Mouse (Mus musculus): ENCODE measurements around the gene Gsk3b. TPM values are rescaled to one million over a fixed set of nuclear protein-coding genes. Genes with fewer than 3 reads are reported as not detected.

Gene Gsk3b
- polyA plus RNA-seq (2014; fragmentation: Illumina TruSeq; extraction: RNeasy Lipid Tissue Mini Kit (QIAGEN cat#74804); ENCODE audit: low read depth, low replicate concordance) = 58.1 TPM

DNA sequence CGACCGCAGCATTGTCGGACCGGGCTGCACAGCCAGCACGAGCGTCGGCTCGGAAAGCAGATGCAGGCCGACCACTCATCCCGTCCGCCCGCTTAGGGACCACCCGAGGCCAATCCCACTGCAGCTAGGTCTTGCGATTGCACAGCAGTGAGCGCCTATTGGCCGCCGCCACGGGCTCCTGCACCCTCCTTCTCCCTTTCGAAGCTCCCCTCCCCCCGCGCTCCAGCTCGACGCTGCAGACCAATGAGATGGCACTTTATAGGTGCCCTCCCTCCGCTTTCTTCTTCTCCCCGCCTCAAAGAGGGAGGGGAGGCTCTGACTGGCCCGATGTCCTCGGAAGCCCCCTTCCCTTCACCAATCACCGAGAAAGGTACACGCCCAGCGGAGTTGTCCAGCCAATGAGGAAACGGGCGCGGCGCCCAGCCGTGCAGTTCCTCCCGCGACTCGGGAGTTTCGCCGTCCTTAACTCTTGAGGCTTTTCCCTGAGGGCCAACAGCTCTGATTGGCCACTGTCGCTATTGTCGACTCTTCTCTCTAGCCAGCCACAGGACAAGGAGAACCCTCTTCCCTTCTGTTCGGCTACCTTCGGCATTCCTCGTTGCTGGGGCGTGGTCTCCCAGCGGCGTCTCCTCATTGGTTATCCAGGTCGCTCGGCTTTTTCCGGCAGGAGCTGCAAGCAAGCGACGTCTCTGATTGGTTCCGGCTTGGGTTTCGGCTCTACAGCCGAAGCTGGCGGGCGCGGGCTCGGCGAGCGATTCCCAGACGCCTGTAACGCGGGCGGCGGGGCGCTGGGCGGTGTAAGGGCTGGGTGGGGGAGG is at the start of gene Gsk3b:
Gene Gsk3b, plus strand, starts transcription at position 373 of the 818 bp plus-strand sequence.

DNA sequence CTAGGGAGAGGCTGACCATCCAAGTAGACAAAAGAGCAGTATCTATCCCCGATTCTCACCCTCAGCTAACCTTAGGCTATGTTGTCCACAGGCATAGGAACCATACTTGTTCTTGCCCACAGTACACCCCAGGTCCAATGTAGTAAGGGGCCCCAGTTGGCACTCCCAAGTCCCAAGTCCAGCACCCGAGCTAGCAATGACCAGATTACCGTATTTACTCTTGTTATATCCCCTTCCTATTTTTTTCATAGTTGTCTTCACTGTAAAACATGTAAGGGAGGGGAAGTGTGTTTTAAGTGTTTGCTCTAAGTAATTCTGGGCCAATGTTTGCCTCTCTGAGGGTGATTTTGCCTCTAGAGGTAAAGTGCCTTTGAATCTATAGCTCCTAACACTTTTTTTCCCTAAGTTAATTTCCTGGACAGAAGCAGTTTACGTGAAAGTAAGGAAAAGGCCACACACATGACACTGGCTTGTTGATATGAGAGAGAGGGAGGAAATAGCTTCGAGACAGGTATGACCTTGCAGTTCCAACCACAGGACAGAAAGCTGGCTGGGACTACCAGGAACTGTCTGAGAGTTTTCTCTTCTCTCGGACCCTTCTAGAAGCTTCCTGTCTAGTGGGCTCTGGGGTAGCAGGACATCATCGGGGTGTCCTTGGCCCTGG is 206.0 kb downstream of the Gsk3b start, which contains the start of gene Nr1i2:
Gene Nr1i2, minus strand, starts transcription at position 140 of the 664 bp plus-strand sequence.

Other genes with a start within 250 kb of the Gsk3b start
- gene Gm36028, start 227.9 kb upstream of the Gsk3b start, polyA plus RNA-seq (2014; fragmentation: Illumina TruSeq; extraction: RNeasy Lipid Tissue Mini Kit (QIAGEN cat#74804); ENCODE audit: low read depth, low replicate concordance) = 2.3 TPM
- gene Lrrc58, start 220.6 kb upstream of the Gsk3b start, polyA plus RNA-seq (2014; fragmentation: Illumina TruSeq; extraction: RNeasy Lipid Tissue Mini Kit (QIAGEN cat#74804); ENCODE audit: low read depth, low replicate concordance) = 71.7 TPM
- not detected for gene Gpr156, start 172.5 kb upstream of the Gsk3b start, polyA plus RNA-seq (2014; fragmentation: Illumina TruSeq; extraction: RNeasy Lipid Tissue Mini Kit (QIAGEN cat#74804); ENCODE audit: low read depth, low replicate concordance)
- gene Nr1i2, start 205.8 kb downstream of the Gsk3b start, polyA plus RNA-seq (2014; fragmentation: Illumina TruSeq; extraction: RNeasy Lipid Tissue Mini Kit (QIAGEN cat#74804); ENCODE audit: low read depth, low replicate concordance) = 1.3 TPM